31 mouse cellular contexts compared by ENCODE assay signal in genomic region chr7:44942904-44943303, GRCm38 (mm10). TPM values are rescaled to one million over a fixed set of nuclear protein-coding genes. Genes with fewer than 3 reads are reported as not detected.
"Had no signal": no experiment of that assay in that cellular context is flagged by ENCODE, and none has a peak within 500 bp of the region (broad histone marks: within the 10 kb centered on the region; RNA-seq: fewer than 3 reads in every experiment).

Tsks (plus strand) TSS chr7:44943204.

- H3K4me1 ChIP-seq: heart, embryonic 13.5 days; heart, embryonic 15.5 days; hindbrain, embryonic 13.5 days; hindbrain, embryonic 15.5 days; kidney, embryonic 15.5 days; limb, embryonic 10.5 days; limb, embryonic 12.5 days; liver, embryonic 13.5 days had no signal

- H3K27me3 ChIP-seq: hindbrain, embryonic 15.5 days; kidney, embryonic 15.5 days; limb, embryonic 12.5 days had no signal

- H3K36me3 ChIP-seq: heart, embryonic 13.5 days; heart, embryonic 15.5 days; hindbrain, embryonic 13.5 days; hindbrain, embryonic 15.5 days; kidney, embryonic 15.5 days; limb, embryonic 10.5 days; limb, embryonic 12.5 days; liver, embryonic 13.5 days had no signal

- H3K27ac ChIP-seq: heart, adult 2 months; heart, embryonic 13.5 days; heart, embryonic 15.5 days; hindbrain, embryonic 13.5 days; hindbrain, embryonic 15.5 days; hindbrain, postnatal 0 days; kidney, embryonic 15.5 days; kidney, postnatal 0 days; left cerebral cortex, adult 2 months; limb, embryonic 10.5 days; limb, embryonic 12.5 days; liver, embryonic 13.5 days had no signal

- H3K9ac ChIP-seq: heart, embryonic 13.5 days; heart, embryonic 15.5 days; hindbrain, embryonic 13.5 days; hindbrain, embryonic 15.5 days; kidney, embryonic 15.5 days; limb, embryonic 12.5 days; liver, embryonic 13.5 days had no signal

- DNase-seq: gastrocnemius, postnatal 14 days; gastrocnemius, postnatal 36 days; heart, adult 2 months; heart, postnatal 14 days; heart, postnatal 36 days; kidney, adult 11 months; kidney, adult 2 months; kidney, adult 9 months; kidney, postnatal 14 days; kidney, postnatal 36 days; layer of hippocampus, adult 9-11 months; liver; liver, embryonic 13.5 days had no signal

- ATAC-seq: hindbrain, postnatal 0 days; intestine, embryonic 16.5 days had no signal

- H3K9me3 ChIP-seq: heart, embryonic 15.5 days; hindbrain, embryonic 13.5 days; hindbrain, embryonic 15.5 days; kidney, embryonic 15.5 days; limb, embryonic 10.5 days; limb, embryonic 12.5 days; liver, embryonic 13.5 days had no signal

- H3K4me3 ChIP-seq: heart, adult 2 months; heart, embryonic 13.5 days; heart, embryonic 15.5 days; hindbrain, embryonic 13.5 days; hindbrain, embryonic 15.5 days; kidney, embryonic 15.5 days; left cerebral cortex, adult 2 months; limb, embryonic 10.5 days; limb, embryonic 12.5 days; liver, embryonic 13.5 days had no signal

- H3K4me2 ChIP-seq: heart, embryonic 11.5 days; heart, embryonic 13.5 days; heart, embryonic 15.5 days; hindbrain, embryonic 13.5 days; hindbrain, embryonic 15.5 days; kidney, embryonic 15.5 days; limb, embryonic 12.5 days; liver, embryonic 11.5 days; liver, embryonic 13.5 days had no signal

RNA-seq across cellular contexts. Expression of gene Tsks, which starts in this region (rescaled TPM):
- total RNA-seq: gastrocnemius, adult 18-20 months; gastrocnemius, adult 8-10 months; gastrocnemius, postnatal 14 days; gastrocnemius, postnatal 36 days; heart, adult 2 months; heart, postnatal 14 days; heart, postnatal 36 days; hematopoietic stem cell, adult 5-6 weeks; hindbrain, postnatal 0 days had no signal
- polyA plus RNA-seq: heart, embryonic 11.5 days; intestine, embryonic 14.5 days; intestine, embryonic 16.5 days; large intestine, adult 2 months had no signal
